ENCODE assay signal across 8 mouse cellular contexts in the genomic region with DNA sequence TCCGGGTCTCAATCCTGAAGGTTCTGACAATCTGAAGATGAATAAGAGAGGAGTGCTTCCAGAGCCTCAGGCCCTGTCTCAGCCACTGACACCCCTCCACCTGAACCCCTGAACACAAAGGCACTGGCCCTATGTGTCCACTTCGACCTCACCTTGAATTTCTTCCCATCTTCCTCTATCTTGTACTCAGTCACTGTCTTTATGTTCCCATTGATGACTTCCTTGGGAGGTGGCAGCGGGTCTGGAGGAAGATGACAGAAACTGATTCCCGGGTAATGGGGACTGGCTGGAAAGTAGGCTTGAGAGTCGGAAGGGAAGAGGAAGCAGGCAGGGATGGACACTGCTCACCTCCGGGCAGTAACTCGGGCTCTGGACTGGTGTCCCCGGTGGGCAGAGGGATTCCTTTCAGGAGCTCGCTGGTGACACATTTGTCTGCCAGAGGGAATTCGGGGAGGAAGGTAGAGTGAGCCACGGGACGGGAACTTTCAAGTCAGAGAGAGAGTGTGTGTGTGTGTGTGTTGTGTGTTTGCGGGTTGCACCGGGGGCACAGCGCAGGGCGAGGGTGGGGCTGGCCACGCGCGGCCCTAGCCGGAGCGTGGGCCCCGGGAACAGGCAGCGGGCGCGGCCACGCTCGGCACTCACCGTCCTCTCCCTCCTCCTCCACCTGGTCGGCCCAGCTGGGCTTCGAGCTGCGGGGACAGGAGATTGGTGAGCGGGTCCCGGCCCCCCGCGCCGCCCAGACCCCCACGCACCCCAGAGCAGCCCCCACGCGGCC. TPM values are rescaled to one million over a fixed set of nuclear protein-coding genes. Genes with fewer than 3 reads are reported as not detected.
A peak's percentile ranks its signal among the peaks of the same experiment; 100 is the strongest.
DNase-seq lines count a peak whose midpoint lies in the region; ATAC-seq and TF ChIP-seq lines count a peak whose summit lies in the region.

No protein-coding gene starts in this region.

- peaks cover 34% of the 10 kb centered on the region for H3K79me2 ChIP-seq in MEL (ENCODE audit: control insufficient read depth, insufficient read depth, low read length, poor library complexity)

- TF ChIP-seq EP300 in MEL (IDR thresholded peaks at IDR 0.05; ENCODE audit: low read depth in 1 of 2, low read length in 2 of 2), result no peak

- H3K4me3 ChIP-seq in heart, embryonic 13.5 days, result peak overlapping the region; percentile 92
- peak overlapping the region; percentile 71 to 82 for H3K4me3 ChIP-seq in MEL (ENCODE audit: control insufficient read depth in 1 of 2, insufficient read depth in 1 of 2, low read depth in 2 of 2, low read length in 2 of 2)
- H3K4me3 ChIP-seq in hindbrain, embryonic 11.5 days (ENCODE audit: low read depth, low read length), result peak overlapping the region; percentile 83
- H3K4me3 ChIP-seq in midbrain, embryonic 10.5 days, result peak overlapping the region; percentile 98

- H3K4me1 ChIP-seq in heart, embryonic 13.5 days, result peaks cover 33% of the 10 kb centered on the region
- peaks cover 6 to 25% of the 10 kb centered on the region in 2 experiments for H3K4me1 ChIP-seq in MEL (ENCODE audit: control insufficient read depth in 1 of 2, insufficient read depth in 2 of 2, low read length in 2 of 2)
- no peaks in the 10 kb centered on the region; the same call in 1 of the 2 replicates for H3K4me1 ChIP-seq in hindbrain, embryonic 11.5 days (replicated peaks; ENCODE audit: control insufficient read depth, insufficient read depth, low read length)
- peaks cover 14% of the 10 kb centered on the region for H3K4me1 ChIP-seq in midbrain, embryonic 10.5 days

- 4% methylated on average over 39 of the region's 39 CpGs for WGBS in heart, embryonic 13.5 days
- WGBS in hindbrain, embryonic 11.5 days, result 5% methylated on average over 34 of the region's 39 CpGs
- WGBS in midbrain, embryonic 10.5 days, result 6% methylated on average over 37 of the region's 39 CpGs

- peak; percentile 60 for ATAC-seq in heart, embryonic 13.5 days (ENCODE audit: extremely low read depth, insufficient number of reproducible peaks, low FRiP score, low TSS enrichment)
- peak; percentile 65; the same call in 1 of the 2 replicates for ATAC-seq in hindbrain, embryonic 11.5 days (ENCODE audit: low FRiP score)

- no peak for DNase-seq in heart, postnatal 14 days
- peak; percentile 72 for DNase-seq in MEL (ENCODE audit: low read depth, low spot score)
- no peak for DNase-seq in hindbrain, embryonic 11.5 days (ENCODE audit: low spot score)
- no peak for DNase-seq in midbrain, embryonic 10.5 days (ENCODE audit: low spot score)
- no peak for DNase-seq in Muller cell, postnatal 12 days (ENCODE audit: inconsistent ontology term)
- no peak for DNase-seq in layer of hippocampus, adult 11-12 months (ENCODE audit: low spot score)
- no peak for DNase-seq in kidney, adult 11 months

- no peaks in the 10 kb centered on the region for H3K27me3 ChIP-seq in heart, embryonic 13.5 days (replicated peaks)
- H3K27me3 ChIP-seq in MEL (ENCODE audit: control insufficient read depth in 1 of 2, insufficient read depth in 2 of 2, low read length in 2 of 2), result no peaks in the 10 kb centered on the region
- no peaks in the 10 kb centered on the region for H3K27me3 ChIP-seq in hindbrain, embryonic 11.5 days (ENCODE audit: control insufficient read depth, insufficient read depth, low read length)
- H3K27me3 ChIP-seq in midbrain, embryonic 10.5 days (ENCODE audit: low read depth, poor library complexity, severe bottlenecking), result no peaks in the 10 kb centered on the region

- peak overlapping the region; percentile 65 for H3K27ac ChIP-seq in heart, embryonic 13.5 days (replicated peaks)
- H3K27ac ChIP-seq in MEL (ENCODE audit: control insufficient read depth, low read depth, low read length), result peak overlapping the region; percentile 32
- H3K27ac ChIP-seq in hindbrain, embryonic 11.5 days (ENCODE audit: low read depth, low read length), result no peak overlapping the region
- peak overlapping the region; percentile 92 for H3K27ac ChIP-seq in midbrain, embryonic 10.5 days (replicated peaks)

- no peak for TF ChIP-seq POLR2A in MEL (IDR thresholded peaks at IDR 0.05; ENCODE audit: control insufficient read depth in 1 of 2, insufficient read depth in 1 of 2, low read depth in 1 of 2, low read length in 2 of 2, poor library complexity in 1 of 2)

- TF ChIP-seq CTCF in MEL (IDR thresholded peaks at IDR 0.05 in 2 of 3, conservative IDR thresholded peaks at IDR 0.05 in 1 of 3; ENCODE audit: control insufficient read depth in 1 of 3, insufficient read depth in 1 of 3, low read depth in 2 of 3, low read length in 3 of 3, poor library complexity in 1 of 3, severe bottlenecking in 1 of 3), result no peak

- no peaks in the 10 kb centered on the region for H3K9me3 ChIP-seq in heart, embryonic 13.5 days
- no peaks in the 10 kb centered on the region for H3K9me3 ChIP-seq in MEL (replicated peaks; ENCODE audit: insufficient read depth, low read length)
- H3K9me3 ChIP-seq in hindbrain, embryonic 11.5 days (ENCODE audit: control insufficient read depth, low read length), result no peaks in the 10 kb centered on the region
- no peaks in the 10 kb centered on the region for H3K9me3 ChIP-seq in midbrain, embryonic 10.5 days (replicated peaks)

- H3K4me2 ChIP-seq in heart, embryonic 13.5 days, result peak overlapping the region; percentile 99
- H3K4me2 ChIP-seq in hindbrain, embryonic 11.5 days (replicated peaks; ENCODE audit: low read depth, low read length), result peak overlapping the region; percentile 84

- TF ChIP-seq RAD21 in MEL (IDR thresholded peaks at IDR 0.05; ENCODE audit: low read depth, low read length), result no peak

- intact Hi-C loops in heart, postnatal 14 days (cut with DNase I), result loop anchor here (2.0 kb wide), 1 partner anchor 105 kb away; the partner anchor contains the start of gene Mrpl4

- H3K9ac ChIP-seq in heart, embryonic 13.5 days, result peak overlapping the region; percentile 99
- peak overlapping the region; percentile 81 for H3K9ac ChIP-seq in MEL (ENCODE audit: control insufficient read depth, low read depth, low read length, poor library complexity, severe bottlenecking)
- H3K9ac ChIP-seq in hindbrain, embryonic 11.5 days (ENCODE audit: low read depth, low read length), result peak overlapping the region; percentile 79

- H3K36me3 ChIP-seq in heart, embryonic 13.5 days, result peaks cover 43% of the 10 kb centered on the region
- H3K36me3 ChIP-seq in MEL (ENCODE audit: control insufficient read depth in 1 of 2, insufficient read depth in 2 of 2, low read length in 2 of 2), result peaks cover 2 to 31% of the 10 kb centered on the region in 2 experiments
- H3K36me3 ChIP-seq in hindbrain, embryonic 11.5 days (ENCODE audit: control insufficient read depth, insufficient read depth, low read length), result 0 out of 2 replicates have a peak, but pooled peaks cover 9% of the 10 kb centered on the region
- peaks cover 44% of the 10 kb centered on the region for H3K36me3 ChIP-seq in midbrain, embryonic 10.5 days

TF ChIP-seq in MEL, 35 proteins besides CTCF, POLR2A, EP300 and RAD21 (continues in another document):
- TF ChIP-seq USF2 (IDR thresholded peaks at IDR 0.05; ENCODE audit: borderline replicate concordance in 1 of 2, insufficient read depth in 1 of 2, low read depth in 1 of 2, low read length in 2 of 2) (no peak), GABPA (IDR thresholded peaks at IDR 0.05; ENCODE audit: low read depth, low read length) (no peak), GATA1 (IDR thresholded peaks at IDR 0.05; ENCODE audit: low read depth, low read length) (no peak), RCOR1 (IDR thresholded peaks at IDR 0.05; ENCODE audit: low read depth, low read length) (no peak), SMC3 (IDR thresholded peaks at IDR 0.05; ENCODE audit: low read depth, low read length) (no peak), MEF2A (IDR thresholded peaks at IDR 0.05; ENCODE audit: extremely low read depth, insufficient replicate concordance, low read depth, low read length, poor library complexity, severe bottlenecking) (no peak), KAT2A (conservative IDR thresholded peaks at IDR 0.05; ENCODE audit: low read depth, low read length) (no peak), HCFC1 (IDR thresholded peaks at IDR 0.05; ENCODE audit: low read depth, low read length) (no peak)

RNA-seq across cellular contexts. Expression of gene Eif3g, which starts 0.5 kb away (rescaled TPM):
- 214 and 249 TPM in 2 replicates for polyA plus RNA-seq in heart, embryonic 13.5 days (2015; fragmentation: Nextera tagmentation; extraction: Ambion mirVana)
- total RNA-seq in heart, postnatal 14 days (2021), result 10 to 100 TPM; 93.5 to 99.7 TPM
- total RNA-seq in MEL (2012; rRNA removed), result 1,228 and 1,516 TPM in 2 replicates
- polyA plus RNA-seq in MEL (2012; ENCODE audit: insufficient read depth in 1 of 2, insufficient read length in 2 of 2, low read depth in 1 of 2, low replicate concordance in 2 of 2, missing spikeins in 1 of 2), result 1,000 to 10,000 TPM in 1 of 2 experiments, not detected in 1; 1,873 TPM
- 342 and 364 TPM in 2 replicates for polyA plus RNA-seq in hindbrain, embryonic 11.5 days (2014; fragmentation: Nextera tagmentation; extraction: Ambion mirVana)
- polyA plus RNA-seq in midbrain, embryonic 10.5 days (2016; fragmentation: Nextera tagmentation; extraction: Ambion mirVana), result 398 and 429 TPM in 2 replicates

RNA-seq across cellular contexts. Expression of gene Ppan, which starts 9.9 kb away (rescaled TPM):
- polyA plus RNA-seq in heart, embryonic 13.5 days (2015; fragmentation: Nextera tagmentation; extraction: Ambion mirVana), result 40.6 and 41.9 TPM in 2 replicates
- 1 to 10 TPM; 7.2 to 9.3 TPM for total RNA-seq in heart, postnatal 14 days (2021)
- 612 and 763 TPM in 2 replicates for total RNA-seq in MEL (2012; rRNA removed)
- polyA plus RNA-seq in MEL (2012; ENCODE audit: insufficient read depth in 1 of 2, insufficient read length in 2 of 2, low read depth in 1 of 2, low replicate concordance in 2 of 2, missing spikeins in 1 of 2), result 100 to 1,000 TPM; 251 to 953 TPM
- polyA plus RNA-seq in hindbrain, embryonic 11.5 days (2014; fragmentation: Nextera tagmentation; extraction: Ambion mirVana), result 55.9 and 57.8 TPM in 2 replicates
- 78.4 and 97.2 TPM in 2 replicates for polyA plus RNA-seq in midbrain, embryonic 10.5 days (2016; fragmentation: Nextera tagmentation; extraction: Ambion mirVana)

RNA-seq across cellular contexts. Expression of gene Angptl6, which starts 18.4 kb away (rescaled TPM):
- polyA plus RNA-seq in heart, embryonic 13.5 days (2015; fragmentation: Nextera tagmentation; extraction: Ambion mirVana), result 2.5 and 3.1 TPM in 2 replicates
- 1 to 10 TPM; 1.9 TPM for total RNA-seq in heart, postnatal 14 days (2021)
- total RNA-seq in MEL (2012; rRNA removed), result 10.9 and 18.1 TPM in 2 replicates
- 10 to 100 TPM in 1 of 2 experiments, not detected in 1; 22.6 TPM for polyA plus RNA-seq in MEL (2012; ENCODE audit: insufficient read depth in 1 of 2, insufficient read length in 2 of 2, low read depth in 1 of 2, low replicate concordance in 2 of 2, missing spikeins in 1 of 2)
- 4.3 and 4.9 TPM in 2 replicates for polyA plus RNA-seq in hindbrain, embryonic 11.5 days (2014; fragmentation: Nextera tagmentation; extraction: Ambion mirVana)
- 5.5 and 5.9 TPM in 2 replicates for polyA plus RNA-seq in midbrain, embryonic 10.5 days (2016; fragmentation: Nextera tagmentation; extraction: Ambion mirVana)

RNA-seq across cellular contexts. Expression of gene A230050P20Rik, which starts 29.5 kb away (rescaled TPM):
- polyA plus RNA-seq in heart, embryonic 13.5 days (2015; fragmentation: Nextera tagmentation; extraction: Ambion mirVana), result 6.5 and 6.9 TPM in 2 replicates
- 1 to 10 TPM; 4.6 to 5.0 TPM for total RNA-seq in heart, postnatal 14 days (2021)
- total RNA-seq in MEL (2012; rRNA removed), result 53.9 and 63.7 TPM in 2 replicates
- polyA plus RNA-seq in MEL (2012; ENCODE audit: insufficient read depth in 1 of 2, insufficient read length in 2 of 2, low read depth in 1 of 2, low replicate concordance in 2 of 2, missing spikeins in 1 of 2), result 100 to 1,000 TPM; 190 to 199 TPM
- polyA plus RNA-seq in hindbrain, embryonic 11.5 days (2014; fragmentation: Nextera tagmentation; extraction: Ambion mirVana), result 0.59 and 0.97 TPM in 2 replicates
- 0.69 and 0.87 TPM in 2 replicates for polyA plus RNA-seq in midbrain, embryonic 10.5 days (2016; fragmentation: Nextera tagmentation; extraction: Ambion mirVana)
